Mouse (Mus musculus) forebrain, embryonic 11.5 days (tissue): ENCODE measurements around the gene Ncf1. TPM values are rescaled to one million over a fixed set of nuclear protein-coding genes. Genes with fewer than 3 reads are reported as not detected.

Experiments
- ATAC-seq: fragments of 200-750 bp; cut with Nextera tagmentation; replicated peaks from 2 replicates; pipeline ENCODE4 v1.8.0; 2017; ENCODE audit warnings: moderate TSS enrichment; ENCODE audit not compliant: low FRiP score
- DNase-seq: peaks from one replicate; pipeline ENCODE4 v3.0.0-alpha.2; 2017; ENCODE audit warnings: low spot score
- H3K27ac ChIP-seq: fragments of 300-500 bp; sonication (generic); 2 replicates; pipeline ENCODE4 v1.5.1; 2014; ENCODE audit warnings: low read depth, low read length
- H3K27me3 ChIP-seq: fragments of 300-500 bp; sonication (generic); 2 replicates; pipeline ENCODE4 v1.6.1; 2014; ENCODE audit warnings: mild to moderate bottlenecking, low read length, mixed read lengths; ENCODE audit not compliant: control insufficient read depth, insufficient read depth
- H3K36me3 ChIP-seq: fragments of 300-500 bp; sonication (generic); 2 replicates; pipeline ENCODE4 v1.6.1; 2014; ENCODE audit warnings: mild to moderate bottlenecking, low read length, moderate library complexity, mixed read lengths; ENCODE audit not compliant: control insufficient read depth, insufficient read depth
- H3K4me1 ChIP-seq: fragments of 300-500 bp; sonication (generic); replicated peaks from 2 replicates; pipeline ENCODE4 v1.6.1; 2014; ENCODE audit warnings: low read length, mixed read lengths; ENCODE audit not compliant: control insufficient read depth, insufficient read depth
- H3K4me2 ChIP-seq: fragments of 300-500 bp; sonication (generic); 2 replicates; pipeline ENCODE4 v1.6.1; 2014; ENCODE audit warnings: low read depth, mild to moderate bottlenecking, low read length, moderate library complexity, mixed read lengths; ENCODE audit not compliant: severe bottlenecking
- H3K4me3 ChIP-seq: fragments of 300-500 bp; sonication (generic); 2 replicates; pipeline ENCODE4 v1.5.1; 2014; ENCODE audit warnings: low read depth, low read length
- H3K9ac ChIP-seq: fragments of 300-500 bp; sonication (generic); 2 replicates; pipeline ENCODE4 v1.6.1; 2014; ENCODE audit warnings: low read length
- H3K9me3 ChIP-seq: fragments of 300-500 bp; sonication (generic); 2 replicates; pipeline ENCODE4 v1.6.1; 2016; ENCODE audit warnings: low read length, mixed read lengths; ENCODE audit not compliant: control insufficient read depth
- WGBS: fragments of 180-500 bp; shearing (Covaris S2); extraction: QIAGEN DNeasy Blood & Tissue Kit; methylation state at CpG from one replicate; pipeline ENCODE4 v1.1.7; 2014; 5-methylcytosine and 5-hydroxymethylcytosine counted together
- polyA plus RNA-seq: library from polyadenylated mRNA; unstranded; fragments of >200 nt; fragmentation: Nextera tagmentation; extraction: Ambion mirVana; gene quantifications from 2 replicates; pipeline ENCODE4 v1.2.1, GENCODE M21; 2014

The Ncf1 gene
- polyA plus RNA-seq, 1 experiment from 2014 or later, result 1.3 TPM

DNA sequence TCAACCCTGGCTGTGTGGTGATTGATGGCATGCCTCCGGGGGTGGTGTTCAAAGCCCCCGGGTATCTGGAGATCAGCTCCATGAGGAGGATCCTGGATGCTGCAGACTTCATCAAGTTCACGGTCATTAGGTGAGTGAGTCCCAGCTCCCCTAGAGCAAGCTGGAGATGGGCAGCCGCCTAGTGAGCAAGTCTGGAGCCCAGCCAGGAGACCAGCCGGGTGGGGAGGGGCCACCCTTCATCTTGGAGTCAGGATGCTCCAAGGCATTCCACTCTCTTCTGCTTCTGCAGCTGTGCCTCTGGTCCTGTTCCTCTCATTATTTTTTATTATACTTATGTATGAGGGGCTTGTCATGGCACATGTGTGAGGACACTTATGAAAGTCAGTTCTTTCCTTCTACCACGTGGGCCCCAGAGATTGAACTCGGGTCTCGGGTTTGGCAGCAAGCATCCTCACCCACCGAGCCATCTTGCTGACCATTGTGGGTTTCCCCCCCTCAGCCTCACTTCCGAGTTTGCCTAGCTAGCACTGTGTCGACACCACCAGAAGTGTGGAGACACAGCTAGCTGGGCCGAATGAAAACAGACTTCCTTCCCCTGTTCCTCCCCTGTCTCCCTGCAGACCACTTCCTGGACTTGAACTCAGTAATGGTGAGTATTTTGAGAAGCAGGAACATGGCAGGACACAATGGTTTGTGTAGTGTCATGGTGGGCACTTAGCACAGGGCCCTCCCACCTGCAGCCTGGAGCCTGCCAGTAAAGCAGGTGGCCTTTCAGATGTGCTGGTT, 15.2 kb downstream of the Ncf1 start:
- no peak overlapping the region for H3K9ac ChIP-seq
- no peaks in the 10 kb centered on the region for H3K9me3 ChIP-seq
- H3K4me1 ChIP-seq, result no peaks in the 10 kb centered on the region
- no peak overlapping the region for H3K27ac ChIP-seq
- H3K4me2 ChIP-seq, result no peak overlapping the region
- ATAC-seq (no peak), DNase-seq (no peak)
- H3K36me3 ChIP-seq, result no peaks in the 10 kb centered on the region; the same call in 1 of the 2 replicates
- H3K4me3 ChIP-seq, result no peak overlapping the region
- no peaks in the 10 kb centered on the region for H3K27me3 ChIP-seq
- 82% methylated on average over 12 of the region's 12 CpGs for WGBS

DNA sequence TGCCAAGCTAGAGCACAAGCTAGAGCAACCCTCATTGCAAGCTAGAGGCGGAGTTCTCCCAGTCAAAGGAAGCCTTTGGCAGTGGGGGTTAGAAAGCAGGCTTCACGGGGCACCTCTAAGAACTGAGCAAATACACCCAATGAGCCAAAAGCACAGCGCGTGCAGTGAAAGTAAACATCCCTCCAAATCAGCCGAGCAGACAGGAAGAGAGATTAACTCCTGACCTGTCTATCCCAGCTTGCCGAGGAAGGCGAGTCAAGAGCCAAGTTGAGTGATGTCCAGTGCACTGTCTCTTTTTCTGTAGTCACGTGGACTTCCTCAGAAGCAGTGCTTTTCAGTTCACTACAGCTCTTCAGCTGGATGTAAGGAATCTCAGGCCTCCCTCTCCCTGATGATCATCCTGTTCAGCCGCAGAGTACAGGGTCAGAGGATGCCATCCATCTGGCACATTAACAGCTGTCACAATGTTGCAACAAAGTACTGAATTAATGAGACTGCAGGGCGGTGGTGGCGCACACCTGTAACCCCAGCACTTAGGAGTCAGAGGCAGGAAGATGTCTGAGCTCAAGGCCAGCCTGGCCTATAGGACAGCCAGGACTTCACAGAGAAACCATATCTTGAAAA, 19.4 kb downstream of the Ncf1 start:
- Histone ChIP-seq H3K4me3 (no peak overlapping the region), H3K4me2 (no peak overlapping the region), H3K9me3 (no peaks in the 10 kb centered on the region), H3K4me1 (no peaks in the 10 kb centered on the region), H3K27me3 (no peaks in the 10 kb centered on the region), H3K36me3 (no peaks in the 10 kb centered on the region), H3K27ac (no peak overlapping the region), H3K9ac (no peak overlapping the region)
- WGBS, result 81% methylated on average over 11 of the region's 11 CpGs
- no peak for ATAC-seq
- DNase-seq, result no peak

DNA sequence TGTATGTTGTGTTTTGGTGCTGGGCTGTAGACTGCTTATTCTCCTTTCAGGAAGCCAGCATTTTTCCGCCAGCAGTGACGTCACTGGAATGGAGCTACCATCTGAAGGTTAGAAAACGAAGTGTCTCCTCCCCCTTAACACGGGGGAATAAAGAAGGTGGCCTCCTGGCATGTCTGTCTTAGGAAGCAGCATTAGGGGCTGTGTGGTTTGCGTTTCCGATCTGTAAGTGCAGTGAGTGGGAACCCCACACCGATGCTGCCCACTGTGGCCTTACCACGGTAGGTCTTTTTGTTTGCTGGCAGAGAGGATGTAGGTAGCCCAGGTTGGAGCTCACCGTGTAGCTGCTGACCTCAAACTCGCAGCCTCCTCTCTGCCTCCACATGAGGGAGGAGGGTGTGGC, 22.7 kb downstream of the Ncf1 start:
- Histone ChIP-seq H3K9me3 (no peaks in the 10 kb centered on the region), H3K9ac (no peak overlapping the region), H3K4me3 (no peak overlapping the region), H3K27me3 (no peaks in the 10 kb centered on the region), H3K27ac (no peak overlapping the region), H3K4me2 (no peak overlapping the region), H3K4me1 (no peaks in the 10 kb centered on the region), H3K36me3 (no peaks in the 10 kb centered on the region)
- ATAC-seq (no peak), DNase-seq (no peak)
- WGBS, result 84% methylated on average over 10 of the region's 10 CpGs

DNA sequence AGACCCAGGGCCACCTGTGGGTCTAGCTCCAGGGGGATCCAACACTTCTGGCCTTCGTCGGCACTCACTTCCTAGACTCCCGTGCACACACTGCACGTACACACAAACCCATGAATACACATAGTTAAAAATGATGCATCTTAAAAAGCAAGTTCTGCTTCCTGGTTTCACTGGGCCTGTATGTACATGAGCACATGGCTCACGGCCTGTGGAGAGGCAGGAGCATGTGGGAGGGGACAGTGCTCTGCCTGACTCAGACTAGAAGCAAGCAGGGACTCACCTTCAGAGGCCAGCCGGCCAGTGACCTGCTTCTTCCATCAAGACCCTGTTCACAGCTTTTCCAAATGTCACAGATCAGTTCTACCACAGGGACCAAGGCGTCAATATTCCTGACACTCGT, 35.8 kb downstream of the Ncf1 start:
- H3K4me1 ChIP-seq, result no peaks in the 10 kb centered on the region
- H3K4me2 ChIP-seq, result no peak overlapping the region
- H3K36me3 ChIP-seq, result no peaks in the 10 kb centered on the region
- ATAC-seq, result no peak
- no peaks in the 10 kb centered on the region for H3K27me3 ChIP-seq
- no peak overlapping the region for H3K4me3 ChIP-seq
- no peak for DNase-seq
- no peaks in the 10 kb centered on the region for H3K9me3 ChIP-seq
- 88% methylated on average over 8 of the region's 8 CpGs for WGBS
- no peak overlapping the region for H3K9ac ChIP-seq
- H3K27ac ChIP-seq, result no peak overlapping the region

DNA sequence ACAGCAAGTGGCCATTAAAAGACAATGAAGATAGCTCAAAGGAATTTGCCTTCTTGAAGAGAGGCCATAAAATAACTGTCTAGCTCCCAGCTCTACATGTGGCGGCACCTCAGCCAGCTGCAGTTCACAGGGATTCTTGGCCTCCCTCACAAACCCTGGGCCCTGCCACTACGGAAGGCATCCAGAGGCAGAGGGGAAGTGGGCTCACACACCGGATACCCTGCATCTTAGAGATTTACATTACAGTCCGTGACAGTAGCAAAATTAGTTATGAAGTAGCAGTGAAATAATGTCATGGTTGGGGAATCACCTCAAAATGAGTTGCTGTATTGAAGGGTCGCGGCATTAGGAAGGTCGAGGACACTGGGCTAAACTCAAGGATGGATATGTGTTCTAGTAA, 40.9 kb downstream of the Ncf1 start:
- Histone ChIP-seq H3K9me3 (0 out of 2 replicates have a peak, but pooled peaks cover 3% of the 10 kb centered on the region), H3K4me1 (peaks cover 2% of the 10 kb centered on the region), H3K4me3 (no peak overlapping the region), H3K36me3 (no peaks in the 10 kb centered on the region), H3K27ac (no peak overlapping the region), H3K4me2 (no peak overlapping the region), H3K27me3 (no peaks in the 10 kb centered on the region), H3K9ac (no peak overlapping the region)
- 92% methylated on average over 7 of the region's 7 CpGs for WGBS
- ATAC-seq (no peak), DNase-seq (no peak)

DNA sequence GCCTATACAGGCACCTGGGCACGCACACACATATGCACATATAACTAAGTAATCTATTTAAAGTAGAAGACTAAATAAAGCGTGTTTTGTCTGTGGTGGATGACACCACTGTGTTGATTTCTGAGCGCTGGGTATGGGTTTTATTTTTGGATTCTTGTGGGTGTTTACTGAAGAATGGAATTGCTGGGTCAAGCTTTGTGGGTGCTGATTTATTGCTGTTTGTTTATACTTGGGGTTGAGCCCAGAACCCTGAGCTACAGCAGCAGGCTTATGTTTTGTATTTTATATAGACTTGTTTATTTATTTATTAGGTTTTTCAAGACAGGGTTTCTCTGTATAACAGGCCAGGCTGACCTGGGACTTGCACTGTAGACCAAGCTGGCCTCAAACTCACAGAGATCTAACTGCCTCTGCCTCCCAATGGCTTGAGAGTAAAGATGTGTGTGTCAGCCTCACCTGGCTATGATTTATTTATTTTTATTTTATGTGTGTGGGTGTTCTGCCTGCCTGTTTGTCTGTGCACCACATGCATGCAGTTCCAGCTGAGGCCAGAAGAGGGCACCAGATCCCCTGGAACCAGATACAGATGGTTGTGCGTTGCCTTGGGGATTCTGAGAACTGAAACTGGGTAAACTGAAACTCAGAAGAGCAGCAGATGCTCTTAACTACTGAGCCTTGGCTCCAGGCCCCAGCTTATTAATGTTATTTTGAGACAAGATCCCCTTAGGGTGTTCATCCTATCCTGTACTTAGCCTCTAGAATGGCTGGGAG, 42.3 kb downstream of the Ncf1 start:
- Histone ChIP-seq H3K9ac (no peak overlapping the region), H3K36me3 (no peaks in the 10 kb centered on the region), H3K4me1 (peaks cover 7% of the 10 kb centered on the region), H3K9me3 (0 out of 2 replicates have a peak, but pooled peaks cover 3% of the 10 kb centered on the region), H3K27me3 (no peaks in the 10 kb centered on the region), H3K4me2 (no peak overlapping the region), H3K27ac (no peak overlapping the region), H3K4me3 (no peak overlapping the region)
- DNase-seq (peak; percentile 81), ATAC-seq (no peak)
- WGBS, result 71% methylated on average over 4 of the region's 4 CpGs

DNA sequence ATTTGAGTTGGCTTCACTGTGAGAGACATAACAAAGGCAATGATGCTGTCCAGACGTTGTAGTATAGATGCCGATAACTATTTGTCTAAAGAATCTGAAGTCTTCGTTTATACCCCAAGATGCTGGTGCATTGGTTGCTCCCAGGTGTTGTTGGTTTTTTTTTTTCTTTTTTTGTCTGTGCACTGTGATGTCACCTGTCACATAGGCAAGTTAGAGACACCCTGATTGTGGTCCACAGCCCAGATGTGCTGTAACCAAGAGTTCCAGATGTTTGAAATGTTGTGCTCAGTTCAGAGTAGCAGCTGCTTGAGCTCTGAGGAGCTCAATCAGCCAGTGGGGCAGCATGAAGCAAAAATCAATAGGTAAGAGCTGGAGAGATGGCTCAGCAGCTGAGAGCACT, 43.4 kb downstream of the Ncf1 start:
- Histone ChIP-seq H3K9ac (no peak overlapping the region), H3K9me3 (0 out of 2 replicates have a peak, but pooled peaks cover 3% of the 10 kb centered on the region), H3K27me3 (no peaks in the 10 kb centered on the region), H3K4me1 (peaks cover 7% of the 10 kb centered on the region), H3K4me3 (no peak overlapping the region), H3K4me2 (no peak overlapping the region), H3K36me3 (no peaks in the 10 kb centered on the region), H3K27ac (no peak overlapping the region)
- ATAC-seq (no peak), DNase-seq (no peak)
- WGBS, result 92% methylated on average over 3 of the region's 3 CpGs

DNA sequence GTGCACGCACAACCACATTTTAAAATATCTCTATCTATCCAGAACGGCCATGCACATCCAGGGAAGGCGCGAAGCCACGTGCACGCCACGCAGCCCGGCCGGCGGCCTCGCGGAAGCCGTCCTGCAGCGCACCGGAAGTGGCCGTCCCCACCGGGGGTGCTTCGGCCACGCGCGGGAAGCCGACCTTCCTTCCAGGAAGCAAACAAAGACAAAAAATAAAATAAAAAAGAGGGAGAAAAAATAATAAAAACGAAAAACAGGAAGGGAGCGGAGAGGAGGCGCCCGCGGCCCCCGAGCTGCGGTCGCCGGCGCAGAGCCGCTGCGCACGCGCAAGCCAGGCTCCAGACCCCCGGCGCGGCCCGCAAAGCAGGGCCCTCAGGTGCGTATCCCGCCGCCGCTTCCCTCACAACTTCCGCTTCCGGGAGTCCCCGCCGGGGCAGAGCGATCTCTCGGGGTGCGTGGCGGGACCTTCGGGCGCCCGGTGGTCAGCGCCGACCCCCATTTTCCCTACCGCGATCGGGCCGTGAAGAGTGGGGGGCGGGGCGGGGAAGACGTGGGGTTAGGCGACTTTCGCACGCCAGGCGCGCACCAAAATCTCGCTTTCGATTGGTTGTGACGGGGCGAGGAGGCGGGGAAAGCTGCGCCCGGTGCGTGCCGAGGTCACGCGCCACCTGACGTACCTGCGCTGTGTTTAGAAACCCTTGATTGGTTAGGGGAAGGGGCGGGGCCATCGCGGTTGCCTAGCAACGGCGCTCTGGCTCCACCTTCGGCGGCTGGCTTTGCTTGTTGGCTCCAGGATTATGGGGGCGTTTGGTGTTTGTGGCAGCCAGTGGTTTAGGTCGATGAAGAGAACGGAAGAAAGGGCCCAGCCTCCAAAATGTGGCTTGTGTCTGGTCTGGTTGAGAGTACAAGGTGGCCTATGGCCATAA, 45.3 kb downstream of the Ncf1 start, which contains the start of gene Gtf2ird2:
Gtf2ird2 (plus strand) TSS at position 140 of the 929 bp plus-strand sequence.
- DNase-seq, result peak; percentile 99
- peak within 1 kb of the TSS; percentile 68 for H3K4me2 ChIP-seq

More for the DNA sequence above, 45.3 kb downstream of the Ncf1 start, which contains the start of gene Gtf2ird2:
- under 1% methylated on average over 87 of the region's 92 CpGs for WGBS
- Histone ChIP-seq H3K9ac (peak within 1 kb of the TSS; percentile 93), H3K4me3 (peak within 1 kb of the TSS; percentile 79), H3K4me1 (peaks cover 7% of the 10 kb centered on the region), H3K9me3 (0 out of 2 replicates have a peak, but pooled peaks cover 3% of the 10 kb centered on the region), H3K27ac (peak within 1 kb of the TSS; percentile 88), H3K27me3 (no peaks in the 10 kb centered on the region), H3K36me3 (no peaks in the 10 kb centered on the region)
- peak; percentile 93 for ATAC-seq
